9 mouse cellular contexts compared by ENCODE assay signal in the genomic region with DNA sequence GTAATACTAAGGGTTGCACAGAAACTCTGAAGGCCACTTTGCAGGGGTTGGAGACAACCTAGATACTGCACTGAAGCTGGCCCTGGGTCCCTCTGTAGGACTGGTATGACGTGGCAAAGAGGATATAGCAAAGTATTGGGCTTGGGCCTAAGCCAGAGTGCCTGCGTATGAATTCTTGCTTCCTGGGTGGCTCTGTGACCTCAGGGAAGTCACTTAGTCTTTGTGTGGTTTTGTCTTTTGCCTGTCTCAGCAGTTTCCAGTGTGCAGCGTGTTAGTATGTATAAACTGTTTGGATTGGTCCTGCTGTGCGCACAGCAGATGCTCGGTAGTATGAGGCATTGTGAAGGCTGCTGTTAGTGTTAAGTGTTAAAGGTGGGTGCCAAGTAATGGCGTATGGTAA. TPM values are rescaled to one million over a fixed set of nuclear protein-coding genes. Genes with fewer than 3 reads are reported as not detected.
A peak's percentile ranks its signal among the peaks of the same experiment; 100 is the strongest.
DNase-seq lines count a peak whose midpoint lies in the region; ATAC-seq and TF ChIP-seq lines count a peak whose summit lies in the region.
"Had no signal": no experiment of that assay in that cellular context is flagged by ENCODE, and none has a peak within 500 bp of the region (broad histone marks: within the 10 kb centered on the region; RNA-seq: fewer than 3 reads in every experiment).

No protein-coding gene starts in this region.

- peak; percentile 40 for DNase-seq in kidney, adult 11 months
- DNase-seq in kidney, postnatal 4 days, result no peak
- peak; percentile 84 for DNase-seq in CD4-positive, CD25-positive, alpha-beta regulatory T cell, adult 2 months (ENCODE audit: low read depth, low spot score)
- DNase-seq in left cerebral cortex, adult 2 months (ENCODE audit: extremely low spot score in 1 of 2, low spot score in 2 of 2), result no peak
- no peak for DNase-seq in adrenal gland, adult 8-10 months
- no peak for DNase-seq in frontal cortex, postnatal 25 days (ENCODE audit: low spot score in 2 of 2)
- DNase-seq: cerebellum, adult 11 months had no signal

- H3K36me3 ChIP-seq in megakaryocyte, embryonic 14.5 days (replicated peaks; ENCODE audit: low read length), result peaks cover 98% of the 10 kb centered on the region

- H3K27me3 ChIP-seq in megakaryocyte, embryonic 14.5 days (replicated peaks), result no peaks in the 10 kb centered on the region

- intact Hi-C loops in left cerebral cortex, adult 2 months (cut with DNase I), result no loop called here

- peaks cover 100% of the 10 kb centered on the region for H3K4me1 ChIP-seq in megakaryocyte, embryonic 14.5 days

- H3K4me3 ChIP-seq in megakaryocyte, embryonic 14.5 days (replicated peaks), result peak overlapping the region; percentile 53
- no peak overlapping the region for H3K4me3 ChIP-seq in left cerebral cortex, adult 2 months

- TF ChIP-seq CTCF in left cerebral cortex, adult 2 months (IDR thresholded peaks at IDR 0.05), result no peak

- no peak overlapping the region for H3K27ac ChIP-seq in left cerebral cortex, adult 2 months

- peaks cover 15% of the 10 kb centered on the region for H3K9me3 ChIP-seq in megakaryocyte, embryonic 14.5 days

- peak; percentile 11; the same call in 1 of the 2 replicates for ATAC-seq in common myeloid progenitor, adult 5-6 weeks (replicated peaks; ENCODE audit: low read depth, poor library complexity, severe bottlenecking)

RNA-seq across cellular contexts. Expression of a gene that starts 11.0 kb away (rescaled TPM):
- total RNA-seq in common myeloid progenitor, adult 5-6 weeks (2017), result 10.1 and 31.0 TPM in 2 replicates
- 55.0 and 143 TPM in 2 replicates for polyA plus RNA-seq in megakaryocyte, embryonic 14.5 days (2012; ENCODE audit: insufficient read depth, low replicate concordance)
- total RNA-seq in left cerebral cortex, adult 2 months (2021), result 10 to 100 TPM; 53.0 to 58.8 TPM
- total RNA-seq in adrenal gland, adult 8-10 months (2022), result 10 to 100 TPM; 47.0 to 66.5 (median 54.4) TPM

Comparison
In these comparisons a context has a peak if more than half of its experiments do, and no peak if none do; other contexts are left out.
1. DNase-seq: peak in kidney, adult 11 months (single experiment) and CD4-positive, CD25-positive, alpha-beta regulatory T cell, adult 2 months (single experiment); none in kidney, postnatal 4 days (0 of 2), left cerebral cortex, adult 2 months (0 of 2), adrenal gland, adult 8-10 months (single experiment) and frontal cortex, postnatal 25 days (0 of 2).